Mouse (Mus musculus): ENCODE data around the gene Krt33b. TPM values are rescaled to one million over a fixed set of nuclear protein-coding genes. Genes with fewer than 3 reads are reported as not detected.

The Krt33b gene
- total RNA-seq, 2 experiments from 2014 or later: not detected

DNA sequence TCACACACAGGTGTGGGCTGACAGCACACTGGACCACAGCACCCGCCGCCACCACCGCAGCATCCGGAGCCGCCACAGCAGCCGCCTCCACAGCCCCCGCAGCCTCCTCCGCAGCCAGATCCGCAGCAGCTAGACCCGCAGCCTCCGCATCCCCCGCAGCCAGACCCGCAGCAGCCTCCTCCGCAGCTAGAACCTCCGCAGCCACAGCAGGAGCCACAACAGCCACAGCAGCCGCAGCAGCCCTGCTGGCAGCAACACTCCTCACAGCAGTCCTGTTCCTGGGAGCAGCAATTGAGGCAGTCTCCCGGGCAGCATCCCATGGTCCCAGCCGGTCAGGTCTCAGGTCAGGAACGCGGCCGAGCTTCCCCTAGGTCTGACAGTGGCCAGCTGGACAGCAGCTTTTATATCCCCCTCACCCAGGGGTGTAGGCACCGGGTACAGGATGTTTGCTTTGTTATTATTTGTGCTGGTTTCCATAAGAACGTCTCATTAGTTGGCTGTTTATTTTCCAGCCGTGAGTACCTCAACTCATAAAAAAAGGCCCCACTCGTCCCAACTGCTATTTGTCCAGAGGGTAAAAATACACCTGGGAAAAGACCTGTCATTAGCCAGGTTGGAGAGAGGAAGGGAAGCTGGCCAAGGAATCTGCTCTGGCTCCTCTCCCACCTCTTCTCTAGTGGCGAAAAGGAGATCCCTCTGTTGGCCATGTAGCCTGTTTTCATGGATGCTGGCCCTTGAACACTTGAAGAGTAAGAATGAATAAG is 35.9 kb downstream of the Krt33b start, which contains the start of gene Krtap17-1:
Gene Krtap17-1, minus strand, starts transcription at position 375 of the 764 bp plus-strand sequence.
- ATAC-seq (replicated peaks; ENCODE audit: poor library complexity): no peak

DNA sequence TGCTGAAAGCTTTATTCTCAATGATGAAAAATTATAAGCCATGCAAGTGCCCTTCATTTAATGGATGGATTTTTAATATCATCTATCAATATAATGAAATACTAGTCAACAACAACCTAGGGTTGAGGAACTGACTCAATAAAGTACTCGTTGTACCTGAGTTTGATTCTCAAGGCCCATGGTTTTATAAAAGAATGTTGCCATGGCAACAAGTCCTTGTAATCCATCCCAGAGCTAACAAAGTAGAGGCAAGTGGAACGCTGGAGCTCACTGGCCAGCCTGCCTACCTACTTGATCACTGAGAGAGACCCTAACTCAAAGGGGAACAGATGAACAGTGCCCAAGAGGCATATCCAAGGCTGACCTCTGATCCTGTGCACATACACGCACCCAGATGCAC is 39.1 kb downstream of the Krt33b start:
- no peak for ATAC-seq (replicated peaks; ENCODE audit: poor library complexity)

DNA sequence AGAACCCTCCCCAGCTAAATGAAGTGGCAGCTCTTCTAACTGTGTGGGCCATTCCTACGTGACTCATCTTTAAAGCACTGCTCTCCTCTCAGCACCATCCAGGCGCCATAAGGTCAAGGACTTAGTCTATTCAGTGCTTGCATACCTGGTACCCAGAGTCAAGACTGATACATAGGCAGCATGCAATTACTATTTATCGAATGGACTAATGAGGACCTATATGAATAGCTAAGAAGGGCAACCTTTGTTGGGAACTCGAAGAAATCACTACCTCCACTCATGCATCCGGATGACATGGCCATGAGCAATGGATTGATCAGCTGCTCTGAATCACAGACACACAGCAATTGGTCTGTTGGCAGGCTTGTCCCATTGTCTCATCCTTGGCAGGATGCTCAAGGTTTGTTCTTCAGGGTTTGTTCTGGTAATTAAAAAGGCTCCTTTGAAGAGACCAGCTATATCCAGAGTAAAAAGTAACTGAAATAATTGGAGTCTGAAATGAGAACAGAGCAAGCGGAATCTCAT is 39.7 kb downstream of the Krt33b start:
- no peak for ATAC-seq (replicated peaks; ENCODE audit: poor library complexity)

DNA sequence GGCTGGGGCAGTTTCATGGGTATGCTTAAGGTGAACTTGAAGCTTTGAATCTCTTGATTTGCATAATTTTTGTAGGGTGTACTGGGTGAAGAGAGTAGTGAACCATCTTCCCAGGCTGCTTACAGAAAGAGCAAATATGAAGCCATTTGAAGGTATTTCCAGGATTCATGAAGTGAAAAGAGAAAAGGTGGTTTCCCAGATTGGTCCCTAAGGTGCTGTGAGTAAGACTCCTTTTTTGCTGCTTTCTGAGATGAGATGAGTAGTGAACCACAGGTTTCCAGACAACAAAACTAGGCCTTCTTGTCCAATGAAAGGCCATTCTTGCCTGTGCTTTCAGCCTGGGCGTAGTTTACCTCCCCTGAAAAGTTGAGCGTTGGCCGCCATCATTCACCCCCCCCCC is 41.1 kb downstream of the Krt33b start:
- ATAC-seq (replicated peaks; ENCODE audit: poor library complexity): no peak

DNA sequence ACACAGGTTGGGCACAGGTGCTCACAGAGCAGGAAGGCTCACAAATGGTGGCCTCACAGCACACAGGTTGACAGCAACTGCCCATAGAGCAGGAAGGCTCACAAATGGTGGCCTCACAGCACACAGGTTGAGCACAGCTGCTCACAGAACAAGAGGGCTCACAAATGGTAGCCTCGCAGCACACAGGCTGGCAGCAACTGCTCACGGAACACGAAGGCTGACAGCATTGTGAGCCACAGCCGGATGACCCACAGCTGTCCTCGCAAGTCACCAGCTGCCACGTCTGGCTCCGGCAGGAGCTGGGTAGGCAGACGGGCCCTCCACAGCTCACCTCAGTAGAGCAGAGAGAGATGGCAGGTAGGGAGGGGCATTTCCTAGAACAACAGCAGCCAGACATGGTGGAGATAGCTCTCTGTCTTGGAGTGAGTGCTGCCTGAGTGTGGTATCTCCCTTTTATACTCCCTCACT is 43.5 kb downstream of the Krt33b start, which contains the start of gene Krtap16-1:
Gene Krtap16-1, minus strand, starts transcription at position 418 of the 468 bp plus-strand sequence.
- no peak for ATAC-seq (replicated peaks; ENCODE audit: poor library complexity)

DNA sequence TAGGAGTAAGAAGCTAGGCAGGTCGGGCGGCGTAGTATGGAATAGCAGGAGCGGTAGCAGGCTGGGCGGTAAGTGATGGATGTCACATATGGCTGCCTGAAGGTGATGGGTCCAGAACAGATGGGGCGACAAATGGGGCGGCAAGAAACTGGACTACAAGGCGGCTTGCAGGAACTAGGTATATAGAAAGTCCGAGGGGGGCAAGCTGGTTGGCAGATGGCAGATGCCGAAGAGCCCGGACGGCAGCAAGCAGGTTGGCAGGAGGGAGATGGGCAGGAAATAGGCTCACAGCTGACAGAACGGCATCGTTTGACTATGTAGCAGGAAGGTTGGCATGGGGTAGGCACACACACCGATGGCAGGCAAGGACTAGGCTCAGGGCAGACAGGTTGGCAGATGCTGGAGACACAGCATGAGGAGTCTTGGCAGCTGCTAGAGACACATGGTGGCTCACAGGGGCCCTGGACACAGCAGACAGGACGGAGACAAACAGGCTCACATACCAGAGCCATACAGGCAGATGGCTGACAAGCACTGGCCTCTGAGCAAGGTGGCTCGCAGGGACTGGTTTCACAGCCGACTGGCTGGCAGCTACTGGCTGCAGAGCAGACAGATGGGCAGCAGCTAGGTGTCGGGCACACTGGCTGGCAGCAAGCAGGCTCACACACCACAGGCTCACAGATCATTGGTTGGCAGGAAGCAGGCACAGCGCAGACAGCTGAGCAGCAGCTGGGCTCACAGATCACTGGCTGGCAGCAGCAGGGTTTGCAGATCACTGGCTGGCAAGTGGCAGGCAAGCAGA is 44.2 kb downstream of the Krt33b start:
- ATAC-seq (replicated peaks; ENCODE audit: poor library complexity): no peak

DNA sequence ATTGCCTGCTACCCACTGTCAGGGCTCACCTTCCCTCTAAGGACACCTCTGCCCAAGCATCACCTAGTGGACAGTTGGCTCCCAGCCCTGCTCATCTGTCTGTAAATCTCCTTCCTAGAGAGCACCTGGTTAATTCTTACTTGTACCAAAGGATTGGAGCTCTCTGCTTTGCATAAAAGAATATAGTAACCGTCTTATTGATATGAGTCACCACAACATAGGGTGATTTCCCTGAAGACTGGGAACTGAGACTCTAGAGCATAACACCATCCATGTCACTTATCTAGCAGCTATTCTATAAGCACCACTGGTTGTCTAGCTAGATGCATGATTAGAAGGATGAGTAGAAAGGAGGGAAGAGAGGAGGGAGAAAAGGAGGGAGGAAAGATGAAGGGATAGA is 46.2 kb downstream of the Krt33b start:
- no peak for ATAC-seq (replicated peaks; ENCODE audit: poor library complexity)

DNA sequence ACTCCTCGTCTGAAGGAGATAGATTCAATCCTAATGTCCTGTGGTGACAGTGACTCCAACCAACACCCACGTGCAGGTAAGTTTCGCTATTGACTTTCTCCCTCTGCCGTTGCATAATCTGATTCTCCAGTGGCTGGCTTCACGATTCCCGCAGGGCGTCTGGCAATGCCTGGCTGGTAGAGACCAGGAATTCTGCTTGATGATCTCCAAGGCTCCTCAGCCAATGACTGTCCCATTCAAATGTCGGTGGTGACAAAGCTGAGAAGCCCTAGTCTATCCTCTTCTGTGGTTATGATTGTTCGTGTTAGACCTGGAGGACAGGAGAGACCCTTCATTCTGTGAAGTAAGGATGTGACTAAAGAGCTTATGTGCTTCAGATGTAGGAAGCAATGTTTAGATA is 46.9 kb downstream of the Krt33b start:
- ATAC-seq (replicated peaks; ENCODE audit: poor library complexity): no peak

DNA sequence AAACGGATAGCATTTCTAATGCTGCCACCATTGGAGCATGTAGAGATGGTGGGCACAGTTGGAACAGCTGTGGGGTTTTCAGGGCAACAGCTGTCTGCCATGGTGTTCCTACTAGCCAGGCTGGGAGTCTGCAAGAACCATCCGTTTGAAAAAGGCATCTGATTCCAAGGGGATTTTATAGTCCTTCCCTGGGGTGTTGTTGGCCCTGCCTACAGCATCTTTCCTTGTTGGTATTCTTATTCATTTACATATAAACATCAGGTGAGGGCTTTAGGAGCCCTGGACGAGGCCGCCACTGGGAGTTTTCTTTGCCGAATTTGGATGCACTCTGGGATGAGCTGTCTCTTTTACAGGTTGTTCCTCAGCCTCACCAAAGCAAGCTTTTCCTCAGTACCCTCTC is 50.7 kb downstream of the Krt33b start, which contains the start of gene Krtap29-1:
Gene Krtap29-1, minus strand, starts transcription at position 101 of the 400 bp plus-strand sequence.
- no peak for ATAC-seq (replicated peaks; ENCODE audit: poor library complexity)

Other genes starting within 250 kb of the Krt33b start
Only the 30 nearest of the 34 such genes appear.
- not detected in 2 replicates for gene Gm11569, start 230.9 kb downstream of the Krt33b start, total RNA-seq (2015)
- not detected in 2 replicates for gene Gm11569, start 230.9 kb downstream of the Krt33b start, total RNA-seq (2017)
- gene Gm11554, start 225.4 kb downstream of the Krt33b start, total RNA-seq (2015): not detected in 2 replicates
- not detected in 2 replicates for gene Gm11554, start 225.4 kb downstream of the Krt33b start, total RNA-seq (2017)
- not detected in 2 replicates for gene Krtap4-13, start 220.0 kb downstream of the Krt33b start, total RNA-seq (2015)
- gene Krtap4-13, start 220.0 kb downstream of the Krt33b start, total RNA-seq (2017): not detected in 2 replicates
- gene Gm11564, start 214.2 kb downstream of the Krt33b start, total RNA-seq (2015): not detected in 2 replicates
- not detected in 2 replicates for gene Gm11564, start 214.2 kb downstream of the Krt33b start, total RNA-seq (2017)
- not detected in 2 replicates for gene 2300003K06Rik, start 191.8 kb downstream of the Krt33b start, total RNA-seq (2015)
- gene 2300003K06Rik, start 191.8 kb downstream of the Krt33b start, total RNA-seq (2017): not detected in 2 replicates
- not detected in 2 replicates for gene Krtap4-16, start 178.3 kb downstream of the Krt33b start, total RNA-seq (2015)
- gene Krtap4-16, start 178.3 kb downstream of the Krt33b start, total RNA-seq (2017): not detected in 2 replicates
- not detected in 2 replicates for gene Gm11568, start 172.0 kb downstream of the Krt33b start, total RNA-seq (2015)
- gene Gm11568, start 172.0 kb downstream of the Krt33b start, total RNA-seq (2017): not detected in 2 replicates
- not detected in 2 replicates for gene Gm11559, start 165.4 kb downstream of the Krt33b start, total RNA-seq (2015)
- gene Gm11559, start 165.4 kb downstream of the Krt33b start, total RNA-seq (2017): not detected in 2 replicates
- gene Krtap9-1, start 156.5 kb downstream of the Krt33b start, total RNA-seq (2015): not detected in 2 replicates
- gene Krtap9-1, start 156.5 kb downstream of the Krt33b start, total RNA-seq (2017): not detected in 2 replicates
- gene Gm11567, start 150.7 kb downstream of the Krt33b start, total RNA-seq (2015): not detected in 2 replicates
- gene Gm11567, start 150.7 kb downstream of the Krt33b start, total RNA-seq (2017): not detected in 2 replicates
- not detected in 2 replicates for gene Krtap31-1, start 121.9 kb downstream of the Krt33b start, total RNA-seq (2015)
- not detected in 2 replicates for gene Krtap31-1, start 121.9 kb downstream of the Krt33b start, total RNA-seq (2017)
- not detected in 2 replicates for gene Gm11565, start 115.1 kb downstream of the Krt33b start, total RNA-seq (2015)
- gene Gm11565, start 115.1 kb downstream of the Krt33b start, total RNA-seq (2017): not detected in 2 replicates
- gene Krtap31-2, start 93.6 kb downstream of the Krt33b start, total RNA-seq (2015): not detected in 2 replicates
- not detected in 2 replicates for gene Krtap31-2, start 93.6 kb downstream of the Krt33b start, total RNA-seq (2017)
- gene Krtap9-5, start 81.4 kb downstream of the Krt33b start, total RNA-seq (2015): not detected in 2 replicates
- gene Krtap9-5, start 81.4 kb downstream of the Krt33b start, total RNA-seq (2017): not detected in 2 replicates
- gene Krtap29-1, start 50.8 kb downstream of the Krt33b start, total RNA-seq (2015): not detected in 2 replicates
- gene Krtap29-1, start 50.8 kb downstream of the Krt33b start, total RNA-seq (2017): not detected in 2 replicates
- gene Krtap16-1, start 43.3 kb downstream of the Krt33b start, total RNA-seq (2015): not detected in 2 replicates
- not detected in 2 replicates for gene Krtap16-1, start 43.3 kb downstream of the Krt33b start, total RNA-seq (2017)
- not detected in 2 replicates for gene Krtap17-1, start 35.9 kb downstream of the Krt33b start, total RNA-seq (2015)
- gene Krtap17-1, start 35.9 kb downstream of the Krt33b start, total RNA-seq (2017): not detected in 2 replicates
- gene Krt33a, start 13.7 kb downstream of the Krt33b start, total RNA-seq (2015): not detected in 2 replicates
- gene Krt33a, start 13.7 kb downstream of the Krt33b start, total RNA-seq (2017): not detected in 2 replicates
- gene Krt34, start 11.7 kb upstream of the Krt33b start, total RNA-seq (2015): not detected in 2 replicates
- gene Krt34, start 11.7 kb upstream of the Krt33b start, total RNA-seq (2017): not detected in 2 replicates
- not detected in 2 replicates for gene Krt31, start 20.7 kb upstream of the Krt33b start, total RNA-seq (2015)
- gene Krt31, start 20.7 kb upstream of the Krt33b start, total RNA-seq (2017): not detected in 2 replicates
- not detected in 2 replicates for gene Krt32, start 58.4 kb upstream of the Krt33b start, total RNA-seq (2015)
- not detected in 2 replicates for gene Krt32, start 58.4 kb upstream of the Krt33b start, total RNA-seq (2017)
- gene Krt35, start 66.4 kb upstream of the Krt33b start, total RNA-seq (2015): not detected in 2 replicates
- gene Krt35, start 66.4 kb upstream of the Krt33b start, total RNA-seq (2017): not detected in 2 replicates
- gene Krt36, start 75.8 kb upstream of the Krt33b start, total RNA-seq (2015): not detected in 2 replicates
- not detected in 2 replicates for gene Krt36, start 75.8 kb upstream of the Krt33b start, total RNA-seq (2017)
- gene Krt13, start 91.7 kb upstream of the Krt33b start, total RNA-seq (2015): not detected in 2 replicates
- not detected in 2 replicates for gene Krt13, start 91.7 kb upstream of the Krt33b start, total RNA-seq (2017)
- gene Krt15, start 106.1 kb upstream of the Krt33b start, total RNA-seq (2015): not detected in 2 replicates
- not detected in 2 replicates for gene Krt15, start 106.1 kb upstream of the Krt33b start, total RNA-seq (2017)
- gene Krt19, start 118.8 kb upstream of the Krt33b start, total RNA-seq (2015): not detected in 2 replicates
- not detected in 2 replicates for gene Krt19, start 118.8 kb upstream of the Krt33b start, total RNA-seq (2017)
- not detected in 2 replicates for gene Krt9, start 163.4 kb upstream of the Krt33b start, total RNA-seq (2015)
- not detected in 2 replicates for gene Krt9, start 163.4 kb upstream of the Krt33b start, total RNA-seq (2017)
- gene Krt14, start 177.7 kb upstream of the Krt33b start, total RNA-seq (2015): not detected in 2 replicates
- gene Krt14, start 177.7 kb upstream of the Krt33b start, total RNA-seq (2017): not detected in 2 replicates
- gene Krt16, start 219.0 kb upstream of the Krt33b start, total RNA-seq (2015): not detected in 2 replicates
- gene Krt16, start 219.0 kb upstream of the Krt33b start, total RNA-seq (2017): not detected in 2 replicates
- gene Krt17, start 231.2 kb upstream of the Krt33b start, total RNA-seq (2015): not detected in 2 replicates
- not detected in 2 replicates for gene Krt17, start 231.2 kb upstream of the Krt33b start, total RNA-seq (2017)

All from megakaryocyte progenitor cell, adult 5-6 weeks (primary cell).